Mouse (Mus musculus): ENCODE measurements at regions not wholly inside any gene's neighbourhood (a gene's known extent, or its start where the extent isn't known, plus 50 kb on each side); places are given as distances from the start of the nearest gene placed in this dataset.

- Histone ChIP-seq H3K4me1 (peaks cover 25% of the 10 kb centered on the region), H3K9ac (no peak overlapping the region), H3K36me3 (no peaks in the 10 kb centered on the region), H3K27ac (replicated peaks) (no peak overlapping the region), H3K4me3 (no peak overlapping the region), H3K4me2 (no peak overlapping the region), H3K9me3 (no peaks in the 10 kb centered on the region), H3K27me3 (replicated peaks) (no peaks in the 10 kb centered on the region)
- 85% methylated on average over 2 of the region's 2 CpGs for WGBS
- no peak for ATAC-seq (ENCODE audit: extremely low read depth, insufficient number of reproducible peaks, low FRiP score, low TSS enrichment)
These were observed 212.0 kb downstream of the Il15 start for GRCm38 (mm10) chr8:82191011-82191410.

DNA sequence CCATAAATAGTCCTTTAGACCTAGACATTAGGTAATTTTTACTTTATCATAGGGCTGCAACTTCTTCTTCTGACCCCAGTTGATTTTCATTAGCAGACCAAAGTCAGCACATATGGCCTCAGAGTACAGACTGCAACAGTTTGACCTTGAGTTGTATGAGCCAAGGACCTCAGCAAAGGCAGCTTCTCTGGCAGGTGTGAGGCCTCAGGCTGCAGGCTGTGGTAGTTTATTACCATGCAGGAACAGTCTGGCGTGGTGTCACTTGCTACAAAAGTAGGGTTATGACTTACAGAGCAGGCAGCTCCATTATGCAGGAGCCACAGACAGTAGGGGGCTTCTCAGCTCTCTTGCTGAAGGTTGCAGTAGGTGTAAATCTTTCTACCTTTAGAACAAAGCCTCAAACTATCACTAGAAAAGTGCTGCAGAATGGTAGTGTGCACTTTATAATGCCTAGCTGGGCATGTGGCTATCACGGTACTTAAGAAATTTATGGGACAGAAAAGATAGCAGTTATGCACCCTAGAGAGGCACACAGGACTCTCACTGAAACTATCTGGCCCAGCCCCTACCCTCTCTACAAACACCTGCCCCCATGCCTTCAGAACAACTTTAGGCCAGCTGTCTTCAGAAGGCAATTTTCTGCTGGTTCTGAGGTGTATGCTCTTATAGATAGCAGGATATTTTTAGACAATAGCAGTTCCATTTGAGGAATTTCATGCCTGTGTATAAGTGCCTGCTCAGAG, 215.7 kb downstream of the Il15 start:
- Histone ChIP-seq H3K4me1 (peaks cover 12% of the 10 kb centered on the region), H3K4me2 (no peak overlapping the region), H3K27ac (replicated peaks) (peak overlapping the region; percentile 81), H3K9ac (no peak overlapping the region), H3K36me3 (no peaks in the 10 kb centered on the region), H3K4me3 (no peak overlapping the region), H3K27me3 (replicated peaks) (no peaks in the 10 kb centered on the region), H3K9me3 (no peaks in the 10 kb centered on the region)
- no peak for ATAC-seq (ENCODE audit: extremely low read depth, insufficient number of reproducible peaks, low FRiP score, low TSS enrichment)
- 40% methylated on average over 2 of the region's 2 CpGs for WGBS

DNA sequence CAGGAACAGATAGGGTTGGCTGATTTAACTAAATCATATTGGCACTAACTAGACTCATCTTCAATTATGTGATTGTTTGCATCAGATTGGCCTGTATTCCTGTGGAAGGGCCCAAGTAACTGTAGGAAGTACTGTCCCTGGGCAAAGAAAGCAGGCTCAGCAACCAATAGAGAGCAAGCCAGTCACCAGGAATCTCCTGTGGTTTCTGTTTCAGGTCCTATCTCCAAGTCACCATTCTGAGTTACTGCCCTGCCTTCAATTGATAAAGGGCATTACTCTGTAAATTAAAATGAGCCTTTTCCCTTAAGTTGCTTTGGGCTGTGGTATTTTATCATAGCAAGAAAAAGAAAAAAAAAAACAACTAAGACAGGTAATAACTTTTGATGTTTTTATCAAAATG, 219.0 kb downstream of the Il15 start:
- H3K9me3 ChIP-seq: no peaks in the 10 kb centered on the region
- H3K27me3 ChIP-seq (replicated peaks): no peaks in the 10 kb centered on the region
- H3K4me1 ChIP-seq: peaks cover 12% of the 10 kb centered on the region
- ATAC-seq (ENCODE audit: extremely low read depth, insufficient number of reproducible peaks, low FRiP score, low TSS enrichment): no peak
- H3K4me3 ChIP-seq: no peak overlapping the region
- no peak overlapping the region for H3K27ac ChIP-seq (replicated peaks)
- H3K36me3 ChIP-seq: no peaks in the 10 kb centered on the region
- H3K9ac ChIP-seq: no peak overlapping the region
- no peak overlapping the region for H3K4me2 ChIP-seq
